Mouse (Mus musculus) thymus, postnatal 14 days (tissue): ENCODE results near the gene 0610010K14Rik.

ENCODE experiments used
- DNase-seq: peaks from one replicate; pipeline ENCODE4 v3.0.0; 2021

The 0610010K14Rik gene

GRCm38 (mm10) chr11:70234497-70234896 lies 3.2 kb downstream of the 0610010K14Rik start:
- DNase-seq, result no peak

- DNase-seq, result no peak
Measured at GRCm38 (mm10) chr11:70234037-70234436, 3.7 kb downstream of the 0610010K14Rik start.

- DNase-seq, result no peak
Measured at GRCm38 (mm10) chr11:70233016-70233415, 4.7 kb downstream of the 0610010K14Rik start.

GRCm38 (mm10) chr11:70232546-70232945 lies 5.2 kb downstream of the 0610010K14Rik start:
- DNase-seq, result no peak

GRCm38 (mm10) chr11:70230239-70230727 lies 7.4 kb downstream of the 0610010K14Rik start:
- peak; percentile 86 for DNase-seq

- DNase-seq, result peak; percentile 36
Measured at GRCm38 (mm10) chr11:70229260-70230010, 8.3 kb downstream of the 0610010K14Rik start, which contains the start of gene Bcl6b. TSS of gene Bcl6b (minus strand) at chr11:70229798.

GRCm38 (mm10) chr11:70228828-70229227 lies 8.9 kb downstream of the 0610010K14Rik start:
- peak; percentile 87 for DNase-seq

DNA sequence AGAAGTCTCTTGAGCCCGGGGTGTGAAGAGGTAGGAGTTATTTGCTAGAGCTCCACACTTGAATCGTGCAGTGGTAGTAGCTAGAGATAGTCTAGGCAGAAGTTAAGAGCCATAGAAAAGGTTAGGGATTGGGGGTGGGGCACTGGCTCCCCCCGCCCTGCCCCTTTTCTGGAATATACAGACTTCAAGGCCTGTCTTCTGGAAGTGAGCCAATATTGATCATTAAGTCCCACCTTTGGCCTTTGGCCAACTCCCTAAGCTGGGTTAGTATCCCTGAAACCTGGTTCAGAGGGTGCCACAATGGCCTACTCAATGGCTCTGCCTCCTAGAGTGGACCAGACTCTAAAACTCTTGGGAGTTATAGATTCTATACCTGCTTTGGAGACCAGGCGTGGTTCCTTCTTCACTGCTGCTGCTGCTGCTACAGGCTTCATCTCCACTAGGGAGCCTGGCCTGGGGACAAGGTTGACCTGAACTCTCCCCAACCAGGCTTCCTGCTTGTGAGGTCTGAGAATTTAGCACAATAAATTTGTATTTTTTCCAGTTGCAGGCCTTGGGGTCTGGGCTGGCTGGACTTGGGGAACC lies 10.0 kb downstream of the 0610010K14Rik start:
- DNase-seq, result no peak

GRCm38 (mm10) chr11:70227126-70227525 lies 10.6 kb downstream of the 0610010K14Rik start:
- no peak for DNase-seq

- DNase-seq, result no peak
Measured at GRCm38 (mm10) chr11:70226602-70226890, 11.2 kb downstream of the 0610010K14Rik start.

DNA sequence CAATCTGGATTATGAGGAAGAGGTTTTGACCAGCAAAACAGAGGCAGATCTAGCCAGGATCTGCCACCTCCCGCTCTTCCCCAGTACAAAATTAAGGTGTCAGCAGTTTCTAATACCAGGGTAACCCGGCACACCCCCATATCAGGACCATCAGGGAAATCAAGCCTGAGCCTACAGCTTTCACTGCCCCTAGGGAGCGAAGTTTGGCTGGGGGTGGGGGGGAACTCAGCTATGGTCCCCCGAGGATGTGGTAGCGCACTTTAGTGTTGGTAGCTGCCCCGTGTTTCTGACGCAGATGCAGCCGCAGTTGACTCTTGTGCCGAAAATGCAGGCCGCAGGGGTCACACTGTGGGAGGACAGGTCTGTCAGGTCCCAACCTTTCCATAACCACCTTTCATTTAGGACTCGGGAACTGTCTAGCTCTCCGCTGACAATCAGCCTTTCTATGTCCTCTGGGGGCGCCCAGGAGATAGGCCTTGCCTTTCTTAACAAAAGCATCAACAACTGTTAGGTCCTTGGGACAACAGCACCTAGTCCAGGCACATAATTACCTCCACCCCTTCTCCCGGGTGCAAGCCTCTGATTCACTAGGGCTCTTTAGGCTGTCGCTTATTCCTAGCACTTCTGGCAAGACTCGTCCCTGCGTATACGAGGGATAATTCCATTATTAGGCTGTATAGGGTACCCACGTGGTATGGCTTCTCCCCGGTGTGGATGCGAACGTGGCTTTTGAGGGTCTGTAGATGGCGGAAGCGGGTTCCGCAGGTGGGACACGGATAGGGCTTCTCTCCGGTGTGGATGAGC lies 11.7 kb downstream of the 0610010K14Rik start:
- DNase-seq, result no peak

DNA sequence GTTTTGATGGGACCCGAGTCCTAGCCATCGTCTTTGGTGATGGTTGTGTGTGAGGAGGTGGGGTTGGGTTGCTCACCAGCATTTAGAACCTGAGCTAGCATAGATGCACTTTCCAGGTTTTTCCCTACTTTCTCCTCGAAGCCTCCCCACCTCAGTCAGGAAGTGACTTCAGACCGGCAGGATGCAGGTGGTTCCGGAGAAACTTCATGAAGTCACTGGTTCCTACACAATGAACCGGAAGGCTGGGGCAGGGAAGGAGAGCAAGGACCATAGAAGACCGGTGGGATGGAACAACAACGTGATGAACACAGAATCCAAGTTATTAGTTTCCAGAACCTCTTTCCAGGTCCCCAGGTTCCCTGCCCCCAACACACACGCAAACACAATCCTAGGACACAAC lies 14.0 kb downstream of the 0610010K14Rik start:
- DNase-seq, result no peak

GRCm38 (mm10) chr11:70221603-70222500 lies 15.9 kb downstream of the 0610010K14Rik start:
- no peak for DNase-seq

- peak; percentile 93 for DNase-seq
Measured at GRCm38 (mm10) chr11:70220731-70221602, 16.7 kb downstream of the 0610010K14Rik start, which contains the start of gene Slc16a13. TSS of gene Slc16a13 (minus strand) at chr11:70221064.

GRCm38 (mm10) chr11:70220323-70220722 lies 17.4 kb downstream of the 0610010K14Rik start:
- no peak for DNase-seq

DNA sequence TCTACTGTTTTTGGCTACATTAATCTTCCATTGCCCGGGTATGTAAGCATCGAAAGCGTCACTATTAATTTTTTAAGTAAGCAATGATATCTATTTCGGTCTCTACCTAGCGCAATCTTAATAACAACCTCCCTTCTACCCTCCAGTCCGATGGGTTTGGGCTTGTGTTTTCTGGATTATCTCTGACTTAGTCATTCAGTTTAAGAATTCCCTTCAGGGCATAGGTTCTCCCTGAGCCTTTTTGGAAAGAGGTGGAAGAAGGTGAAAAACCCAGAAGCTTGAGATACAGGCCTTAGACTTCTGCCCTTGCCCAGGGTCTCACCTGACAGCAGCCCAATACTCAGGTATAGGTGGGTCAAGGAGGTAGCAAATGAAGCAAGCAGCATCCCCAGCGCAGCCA lies 17.8 kb downstream of the 0610010K14Rik start:
- DNase-seq, result no peak

DNA sequence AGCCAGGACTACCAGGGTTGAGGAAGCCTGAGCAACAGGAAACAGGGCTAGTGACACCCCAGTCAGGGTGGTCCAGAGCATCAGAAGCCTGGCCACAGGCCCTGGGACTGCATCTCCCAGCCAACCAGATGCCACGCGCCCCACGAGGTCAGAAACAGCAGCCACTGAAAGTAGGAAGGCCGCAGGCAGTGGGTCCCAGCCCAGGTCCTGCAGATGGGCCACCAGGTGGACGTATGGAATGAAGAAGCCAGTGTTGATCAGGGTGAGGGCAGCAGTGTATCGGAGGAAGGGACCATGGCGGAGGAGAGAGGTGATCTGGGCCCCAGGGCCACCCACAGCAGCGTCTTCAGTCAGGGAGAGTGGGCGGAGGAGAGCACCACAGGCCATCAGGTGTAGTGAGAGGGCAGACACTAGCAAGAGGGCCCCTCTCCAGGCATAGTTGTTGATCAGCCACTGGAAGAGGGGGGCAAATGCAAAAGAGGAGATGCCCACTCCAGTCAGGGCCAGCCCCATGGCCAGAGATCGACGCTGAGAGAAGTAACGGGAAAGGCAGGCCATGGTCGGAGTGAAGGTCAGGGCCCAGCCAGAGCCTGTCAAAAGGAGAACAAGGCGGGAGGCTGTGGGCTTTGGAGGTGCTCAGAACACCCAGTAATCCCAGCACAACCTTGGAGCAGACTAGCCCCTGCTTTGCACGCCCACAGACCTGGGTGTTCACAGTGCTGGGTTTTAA lies 18.8 kb downstream of the 0610010K14Rik start:
- DNase-seq, result no peak

DNA sequence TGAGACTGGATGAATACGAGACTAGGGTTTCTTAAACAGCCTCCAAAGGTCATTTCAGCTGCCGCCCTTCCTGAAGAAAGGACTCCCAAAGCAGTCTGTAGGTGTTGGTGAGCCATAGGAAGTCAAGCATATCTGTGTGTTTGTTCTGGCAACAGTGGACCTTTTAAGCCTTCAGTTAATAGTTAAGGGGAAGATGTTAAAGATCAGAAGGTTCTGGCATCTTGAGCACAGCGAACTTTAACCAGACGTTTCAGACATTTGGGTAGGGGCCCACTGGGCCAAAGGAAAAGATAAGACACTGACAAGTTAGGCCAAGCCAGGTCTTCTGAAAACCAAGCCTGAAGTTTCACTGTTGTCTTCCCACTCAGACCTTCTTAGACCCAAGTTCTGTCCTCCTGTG lies 19.7 kb downstream of the 0610010K14Rik start:
- no peak for DNase-seq

- no peak for DNase-seq
Measured at GRCm38 (mm10) chr11:70216103-70216502, 21.6 kb downstream of the 0610010K14Rik start.

DNA sequence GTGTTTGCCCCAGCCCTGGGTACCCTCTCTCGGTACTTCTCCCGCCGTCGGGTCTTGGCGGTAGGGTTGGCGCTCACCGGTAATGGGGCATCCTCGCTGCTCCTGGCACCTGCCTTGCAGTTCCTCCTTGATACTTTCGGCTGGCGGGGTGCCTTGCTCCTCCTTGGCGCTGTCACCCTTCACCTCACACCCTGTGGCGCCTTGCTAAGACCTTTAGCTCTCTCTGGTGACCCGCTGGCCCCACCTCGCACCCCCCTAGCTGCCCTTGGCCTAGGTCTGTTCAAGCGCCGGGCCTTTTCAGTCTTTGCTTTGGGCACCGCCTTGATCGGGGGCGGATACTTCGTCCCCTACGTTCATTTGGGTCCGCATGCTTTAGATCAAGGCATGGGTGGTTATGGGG lies 22.4 kb downstream of the 0610010K14Rik start:
- DNase-seq, result no peak

DNA sequence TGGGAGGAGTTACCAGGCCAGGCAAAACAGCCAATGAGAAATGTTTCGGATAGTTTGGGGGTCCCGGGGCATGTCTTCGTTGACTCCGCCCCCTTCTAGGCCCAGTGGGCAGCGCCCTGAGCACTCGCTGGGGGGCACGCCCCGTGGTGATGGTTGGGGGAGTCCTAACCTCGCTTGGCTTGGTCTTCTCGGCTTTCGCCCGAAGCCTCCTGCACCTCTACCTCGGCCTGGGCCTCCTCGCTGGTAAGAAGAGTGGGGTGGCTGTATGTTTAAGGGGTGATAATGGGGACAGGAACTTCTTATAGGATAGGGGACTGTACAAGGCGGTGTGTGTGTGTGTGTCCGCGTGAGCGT lies 22.9 kb downstream of the 0610010K14Rik start:
- no peak for DNase-seq
